Mouse (Mus musculus): ENCODE data around the gene Card6. TPM values are rescaled to one million over a fixed set of nuclear protein-coding genes. Genes with fewer than 3 reads are reported as not detected.

Card6 gene
- total and polyA plus RNA-seq, 2 experiments = 2.5 to 7.5 TPM

- Histone ChIP-seq H3K4me3 (ENCODE audit: insufficient read depth, low read depth, low read length) (no peak overlapping the region), H3K4me1 (ENCODE audit: control insufficient read depth, insufficient read depth, low read length) (peaks cover 5% of the 10 kb centered on the region), H3K79me2 (ENCODE audit: control insufficient read depth, insufficient read depth, low read length) (peaks cover 17% of the 10 kb centered on the region; the same call in 1 of the 2 replicates), H3K36me3 (ENCODE audit: control insufficient read depth, insufficient read depth, low read length) (no peaks in the 10 kb centered on the region), H3K27ac (replicated peaks; ENCODE audit: insufficient read depth, low read depth, low read length) (no peak overlapping the region), H3K27me3 (ENCODE audit: control insufficient read depth, insufficient read depth, low read length) (no peaks in the 10 kb centered on the region), H3K9ac (ENCODE audit: low read depth, low read length) (no peak overlapping the region)
- WGBS = 73% methylated on average over 5 of the region's 5 CpGs
- DNase-seq (ENCODE audit: extremely low read depth, low read depth, low spot score) = no peak
- TF ChIP-seq POLR2A (IDR thresholded peaks at IDR 0.05; ENCODE audit: extremely low read depth, insufficient read depth, low read length) (no peak), CTCF (IDR thresholded peaks at IDR 0.05; ENCODE audit: low read depth, low read length) (no peak)
These were observed 34.4 kb upstream of the Card6 start for GRCm38 (mm10) chr15:5142714-5143113.

DNA sequence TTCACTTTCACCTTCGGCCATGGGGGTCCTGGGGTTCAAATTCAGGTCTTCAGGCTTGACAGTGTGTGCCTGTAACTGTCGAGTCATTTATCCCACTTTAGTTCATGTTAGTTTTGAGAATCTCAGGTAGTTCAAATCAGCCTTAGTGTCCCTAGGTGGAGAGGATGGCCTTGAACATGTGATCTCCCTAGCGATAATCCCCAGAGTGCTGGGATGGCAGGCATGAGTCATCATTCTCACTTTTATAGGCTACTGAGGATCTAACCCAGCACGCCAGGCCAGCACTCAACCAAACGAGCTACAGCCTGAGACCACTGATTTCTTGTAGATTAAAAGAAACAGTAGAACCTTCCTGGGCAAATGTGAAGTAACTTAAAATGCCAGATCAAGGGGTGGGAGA lies 33.7 kb upstream of the Card6 start:
- 63% methylated on average over 5 of the region's 5 CpGs for WGBS
- no peak overlapping the region for H3K9ac ChIP-seq (ENCODE audit: low read depth, low read length)

GRCm38 (mm10) chr15:5140357-5140756 lies 32.0 kb upstream of the Card6 start:
- no peak overlapping the region for H3K27ac ChIP-seq (replicated peaks; ENCODE audit: insufficient read depth, low read depth, low read length)
- no peaks in the 10 kb centered on the region for H3K27me3 ChIP-seq (ENCODE audit: control insufficient read depth, insufficient read depth, low read length)
- H3K4me1 ChIP-seq (ENCODE audit: control insufficient read depth, insufficient read depth, low read length) = peaks cover 5% of the 10 kb centered on the region
- H3K9ac ChIP-seq (ENCODE audit: low read depth, low read length) = no peak overlapping the region
- DNase-seq (ENCODE audit: extremely low read depth, low read depth, low spot score) = no peak
- no peak for TF ChIP-seq POLR2A (IDR thresholded peaks at IDR 0.05; ENCODE audit: extremely low read depth, insufficient read depth, low read length)
- no peaks in the 10 kb centered on the region for H3K36me3 ChIP-seq (ENCODE audit: control insufficient read depth, insufficient read depth, low read length)
- no peak overlapping the region for H3K4me3 ChIP-seq (ENCODE audit: insufficient read depth, low read depth, low read length)
- peaks cover 9% of the 10 kb centered on the region; the same call in 1 of the 2 replicates for H3K79me2 ChIP-seq (ENCODE audit: control insufficient read depth, insufficient read depth, low read length)

More for the DNA sequence above, 33.7 kb upstream of the Card6 start:
- Histone ChIP-seq H3K4me3 (ENCODE audit: insufficient read depth, low read depth, low read length) (no peak overlapping the region), H3K27me3 (ENCODE audit: control insufficient read depth, insufficient read depth, low read length) (no peaks in the 10 kb centered on the region), H3K27ac (replicated peaks; ENCODE audit: insufficient read depth, low read depth, low read length) (no peak overlapping the region), H3K4me1 (ENCODE audit: control insufficient read depth, insufficient read depth, low read length) (peaks cover 5% of the 10 kb centered on the region), H3K79me2 (ENCODE audit: control insufficient read depth, insufficient read depth, low read length) (peaks cover 15% of the 10 kb centered on the region; the same call in 1 of the 2 replicates), H3K36me3 (ENCODE audit: control insufficient read depth, insufficient read depth, low read length) (no peaks in the 10 kb centered on the region)
- TF ChIP-seq POLR2A (IDR thresholded peaks at IDR 0.05; ENCODE audit: extremely low read depth, insufficient read depth, low read length) (no peak), CTCF (IDR thresholded peaks at IDR 0.05; ENCODE audit: low read depth, low read length) (no peak)
- no peak for DNase-seq (ENCODE audit: extremely low read depth, low read depth, low spot score)

- Histone ChIP-seq H3K9ac (ENCODE audit: low read depth, low read length) (no peak overlapping the region), H3K4me1 (ENCODE audit: control insufficient read depth, insufficient read depth, low read length) (peaks cover 2% of the 10 kb centered on the region), H3K4me3 (ENCODE audit: insufficient read depth, low read depth, low read length) (no peak overlapping the region), H3K79me2 (ENCODE audit: control insufficient read depth, insufficient read depth, low read length) (peaks cover 4% of the 10 kb centered on the region; the same call in 1 of the 2 replicates), H3K27ac (replicated peaks; ENCODE audit: insufficient read depth, low read depth, low read length) (no peak overlapping the region), H3K36me3 (ENCODE audit: control insufficient read depth, insufficient read depth, low read length) (no peaks in the 10 kb centered on the region), H3K27me3 (ENCODE audit: control insufficient read depth, insufficient read depth, low read length) (no peaks in the 10 kb centered on the region)
- TF ChIP-seq POLR2A (IDR thresholded peaks at IDR 0.05; ENCODE audit: extremely low read depth, insufficient read depth, low read length) (no peak), CTCF (IDR thresholded peaks at IDR 0.05; ENCODE audit: low read depth, low read length) (no peak)
- no peak for DNase-seq (ENCODE audit: extremely low read depth, low read depth, low spot score)
- 90% methylated on average over 7 of the region's 7 CpGs for WGBS
These were observed 31.5 kb upstream of the Card6 start for GRCm38 (mm10) chr15:5139863-5140262.

DNA sequence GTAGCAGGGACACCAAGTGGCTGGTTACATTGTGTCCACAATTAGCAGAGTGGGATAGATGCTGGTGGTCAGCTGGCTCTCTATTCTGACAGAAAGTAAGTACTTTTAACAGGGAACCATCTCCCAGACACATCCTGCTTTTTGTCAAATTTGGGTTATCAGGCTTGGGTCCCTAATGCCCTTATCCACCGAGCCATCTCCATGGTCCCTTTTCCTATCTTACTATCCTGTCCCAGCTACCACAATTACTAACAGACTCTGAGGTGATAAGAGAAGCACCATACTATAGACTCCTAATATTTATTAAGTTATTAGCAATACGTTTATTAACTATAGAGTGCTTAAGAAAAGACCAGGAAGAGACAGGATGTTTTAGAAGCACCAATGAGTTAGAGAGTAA lies 31.0 kb upstream of the Card6 start:
- DNase-seq (ENCODE audit: extremely low read depth, low read depth, low spot score) = no peak
- no peak for TF ChIP-seq POLR2A (IDR thresholded peaks at IDR 0.05; ENCODE audit: extremely low read depth, insufficient read depth, low read length)
- TF ChIP-seq CTCF (IDR thresholded peaks at IDR 0.05; ENCODE audit: low read depth, low read length) = no peak
- Histone ChIP-seq H3K27ac (replicated peaks; ENCODE audit: insufficient read depth, low read depth, low read length) (no peak overlapping the region), H3K36me3 (ENCODE audit: control insufficient read depth, insufficient read depth, low read length) (no peaks in the 10 kb centered on the region), H3K79me2 (ENCODE audit: control insufficient read depth, insufficient read depth, low read length) (0 out of 2 replicates have a peak, but pooled peaks cover 4% of the 10 kb centered on the region), H3K9ac (ENCODE audit: low read depth, low read length) (no peak overlapping the region), H3K4me1 (ENCODE audit: control insufficient read depth, insufficient read depth, low read length) (peaks cover under 1% of the 10 kb centered on the region; the same call in 1 of the 2 replicates), H3K27me3 (ENCODE audit: control insufficient read depth, insufficient read depth, low read length) (no peaks in the 10 kb centered on the region), H3K4me3 (ENCODE audit: insufficient read depth, low read depth, low read length) (no peak overlapping the region)
- WGBS = 87% methylated on average over 2 of the region's 2 CpGs

DNA sequence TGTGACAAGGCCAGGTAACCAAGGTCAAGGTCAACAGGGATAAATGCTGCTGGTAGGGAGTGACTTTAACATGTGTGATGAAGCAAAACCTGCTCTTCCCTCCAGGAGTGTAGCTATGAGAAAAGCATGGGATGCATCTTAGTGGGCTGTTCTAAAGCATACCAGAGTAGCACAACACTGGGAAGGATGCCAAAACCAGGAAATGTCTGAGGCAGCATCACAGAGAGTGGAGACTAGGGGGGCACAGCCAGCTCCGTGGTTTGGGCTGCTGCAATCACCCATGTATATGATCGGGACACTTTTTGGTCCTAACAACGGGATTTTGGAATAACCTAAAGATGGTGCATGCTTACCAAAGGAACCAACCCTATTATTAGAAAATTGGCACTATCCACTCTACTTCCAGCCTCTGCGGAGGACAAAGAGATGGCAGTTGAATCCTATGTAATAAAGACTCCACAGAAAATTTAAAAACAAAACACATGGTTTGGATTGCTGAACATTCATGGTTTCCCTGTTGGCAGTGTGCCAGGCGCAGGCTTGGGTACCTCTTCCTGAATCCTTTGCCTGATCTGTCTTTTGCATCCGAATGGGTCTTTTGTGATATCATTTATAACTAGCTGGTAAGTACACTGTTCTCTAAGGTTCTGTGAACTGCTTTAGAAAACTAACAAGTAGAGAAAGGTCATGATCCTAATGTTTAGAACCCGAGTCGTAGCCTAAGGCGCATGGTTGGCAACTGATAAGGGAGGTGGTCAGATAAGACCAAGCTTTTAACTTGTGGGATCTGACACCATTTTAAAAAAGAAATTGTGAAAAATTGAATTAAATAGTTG lies 29.9 kb upstream of the Card6 start:
- Histone ChIP-seq H3K9ac (ENCODE audit: low read depth, low read length) (no peak overlapping the region), H3K4me3 (ENCODE audit: insufficient read depth, low read depth, low read length) (no peak overlapping the region), H3K79me2 (ENCODE audit: control insufficient read depth, insufficient read depth, low read length) (no peaks in the 10 kb centered on the region), H3K4me1 (ENCODE audit: control insufficient read depth, insufficient read depth, low read length) (no peaks in the 10 kb centered on the region), H3K36me3 (ENCODE audit: control insufficient read depth, insufficient read depth, low read length) (no peaks in the 10 kb centered on the region), H3K27ac (replicated peaks; ENCODE audit: insufficient read depth, low read depth, low read length) (no peak overlapping the region), H3K27me3 (ENCODE audit: control insufficient read depth, insufficient read depth, low read length) (no peaks in the 10 kb centered on the region)
- DNase-seq (ENCODE audit: extremely low read depth, low read depth, low spot score) = no peak
- TF ChIP-seq CTCF (IDR thresholded peaks at IDR 0.05; ENCODE audit: low read depth, low read length) (no peak), POLR2A (IDR thresholded peaks at IDR 0.05; ENCODE audit: extremely low read depth, insufficient read depth, low read length) (no peak)
- 77% methylated on average over 9 of the region's 9 CpGs for WGBS
